Mouse (Mus musculus) forebrain, embryonic 13.5 days (tissue): ENCODE measurements around the gene Ifi47. TPM values are rescaled to one million over a fixed set of nuclear protein-coding genes. Genes with fewer than 3 reads are reported as not detected.
"Not testable (repeated sequence)": the region's sequence is repeated elsewhere in the genome, so short reads cannot be mapped to it uniquely, and the experiment has no call there.

ENCODE experiments used
- ATAC-seq: fragments of 200-750 bp; cut with Nextera tagmentation; 2 replicates; pipeline ENCODE4 v1.8.0; 2017
- H3K27ac ChIP-seq: fragments of 300-500 bp; sonication (generic); 2 replicates; pipeline ENCODE4 v1.5.1; 2015; ENCODE audit warnings: inconsistent platforms, mild to moderate bottlenecking, moderate library complexity
- H3K27me3 ChIP-seq: fragments of 300-500 bp; sonication (generic); 2 replicates; pipeline ENCODE4 v1.6.1; 2015; ENCODE audit warnings: mild to moderate bottlenecking, inconsistent platforms
- H3K36me3 ChIP-seq: fragments of 300-500 bp; sonication (generic); 2 replicates; pipeline ENCODE4 v1.6.1; 2015; ENCODE audit warnings: mild to moderate bottlenecking, inconsistent platforms; ENCODE audit not compliant: poor library complexity, severe bottlenecking
- H3K4me1 ChIP-seq: fragments of 300-500 bp; sonication (generic); 2 replicates; pipeline ENCODE4 v1.6.1; 2015; ENCODE audit warnings: inconsistent platforms
- H3K4me2 ChIP-seq: fragments of 300-500 bp; sonication (generic); 2 replicates; pipeline ENCODE4 v1.6.1; 2015; ENCODE audit warnings: inconsistent platforms, mild to moderate bottlenecking, moderate library complexity
- H3K4me3 ChIP-seq: fragments of 300-500 bp; sonication (generic); 2 replicates; pipeline ENCODE4 v1.5.1; 2015; ENCODE audit warnings: mild to moderate bottlenecking, inconsistent platforms
- H3K9ac ChIP-seq: fragments of 300-500 bp; sonication (generic); 2 replicates; pipeline ENCODE4 v1.6.1; 2015; ENCODE audit warnings: mild to moderate bottlenecking, inconsistent platforms
- H3K9me3 ChIP-seq: fragments of 300-500 bp; sonication (generic); replicated peaks from 2 replicates; pipeline ENCODE4 v1.6.1; 2016; ENCODE audit warnings: inconsistent platforms
- WGBS: fragments of 180-500 bp; shearing (Covaris S2); methylation state at CpG from one replicate; pipeline ENCODE4 v1.1.7; 2015; 5-methylcytosine and 5-hydroxymethylcytosine counted together
- polyA plus RNA-seq: library from polyadenylated mRNA; unstranded; fragments of >200 nt; fragmentation: Nextera tagmentation; extraction: Ambion mirVana; gene quantifications from 2 replicates; pipeline ENCODE4 v1.2.1, GENCODE M21; 2015

The Ifi47 gene
- polyA plus RNA-seq, result 0.27 and 0.47 TPM in 2 replicates

DNA sequence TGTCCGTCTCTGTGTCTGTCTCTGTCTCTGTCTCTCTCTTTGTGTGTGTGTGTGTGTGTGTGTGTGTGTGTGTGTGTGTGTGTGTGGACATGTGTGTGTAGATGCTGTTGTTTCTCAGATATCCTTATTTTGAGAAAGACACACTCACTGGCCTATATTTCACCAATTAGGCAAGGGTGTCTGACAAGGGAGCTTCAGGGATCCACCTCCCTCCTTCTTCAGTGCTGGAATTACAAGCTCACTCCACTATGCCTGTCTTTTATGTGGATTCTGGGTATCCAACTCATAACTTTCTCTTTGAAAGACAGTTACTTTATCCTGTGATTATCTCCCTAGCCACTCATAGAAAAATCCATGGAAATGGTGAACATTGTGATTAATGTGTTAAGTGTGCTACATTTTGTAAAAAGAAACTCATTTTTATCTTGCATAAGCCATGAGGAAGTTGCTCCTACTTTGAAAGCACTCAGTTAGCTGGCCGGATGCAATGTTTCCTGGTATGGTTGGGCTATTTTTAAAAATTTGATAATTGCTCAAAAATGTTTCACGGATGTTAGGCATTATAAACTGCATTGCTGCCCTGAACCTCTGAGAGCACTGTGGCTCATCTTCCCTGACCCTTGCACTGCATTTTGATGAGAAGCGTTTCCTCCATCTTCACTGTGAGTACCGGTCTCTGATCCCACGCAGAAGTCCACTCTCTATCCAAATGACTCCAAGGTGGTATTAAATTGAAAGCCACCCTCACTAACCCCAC, at the start of gene Ifi47:
TSS of gene Ifi47 (plus strand) at position 587 of the 757 bp plus-strand sequence.
- not testable (repeated sequence) for H3K27ac ChIP-seq, H3K36me3 ChIP-seq, H3K4me3 ChIP-seq, ATAC-seq, H3K9ac ChIP-seq, H3K4me2 ChIP-seq, H3K9me3 ChIP-seq, H3K27me3 ChIP-seq, H3K4me1 ChIP-seq
- WGBS, result 82% methylated on average over 6 of the region's 6 CpGs

DNA sequence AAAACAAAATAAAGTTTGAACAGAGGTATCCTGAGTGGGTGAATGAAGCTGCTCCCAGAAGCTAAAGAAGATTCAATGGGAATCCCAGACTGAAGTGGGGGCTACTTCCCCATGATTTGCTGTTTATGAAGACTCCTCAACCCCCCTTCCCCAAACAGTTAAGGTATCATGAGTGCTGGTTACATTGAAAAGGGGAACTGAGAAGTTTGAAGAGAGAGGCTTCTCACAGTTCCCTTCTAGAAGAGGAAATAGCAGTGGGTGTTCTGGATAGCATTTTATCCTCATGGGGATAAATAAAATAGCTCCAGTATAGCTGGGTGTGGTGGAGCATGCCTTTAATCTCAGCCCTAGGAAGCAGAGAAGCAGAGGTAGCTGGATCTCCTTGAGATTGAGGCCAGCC, 26.3 kb upstream of the Ifi47 start:
- H3K27me3 ChIP-seq, H3K4me1 ChIP-seq, H3K9ac ChIP-seq, H3K4me2 ChIP-seq, H3K9me3 ChIP-seq, H3K27ac ChIP-seq, H3K36me3 ChIP-seq, H3K4me3 ChIP-seq, ATAC-seq: not testable (repeated sequence)

DNA sequence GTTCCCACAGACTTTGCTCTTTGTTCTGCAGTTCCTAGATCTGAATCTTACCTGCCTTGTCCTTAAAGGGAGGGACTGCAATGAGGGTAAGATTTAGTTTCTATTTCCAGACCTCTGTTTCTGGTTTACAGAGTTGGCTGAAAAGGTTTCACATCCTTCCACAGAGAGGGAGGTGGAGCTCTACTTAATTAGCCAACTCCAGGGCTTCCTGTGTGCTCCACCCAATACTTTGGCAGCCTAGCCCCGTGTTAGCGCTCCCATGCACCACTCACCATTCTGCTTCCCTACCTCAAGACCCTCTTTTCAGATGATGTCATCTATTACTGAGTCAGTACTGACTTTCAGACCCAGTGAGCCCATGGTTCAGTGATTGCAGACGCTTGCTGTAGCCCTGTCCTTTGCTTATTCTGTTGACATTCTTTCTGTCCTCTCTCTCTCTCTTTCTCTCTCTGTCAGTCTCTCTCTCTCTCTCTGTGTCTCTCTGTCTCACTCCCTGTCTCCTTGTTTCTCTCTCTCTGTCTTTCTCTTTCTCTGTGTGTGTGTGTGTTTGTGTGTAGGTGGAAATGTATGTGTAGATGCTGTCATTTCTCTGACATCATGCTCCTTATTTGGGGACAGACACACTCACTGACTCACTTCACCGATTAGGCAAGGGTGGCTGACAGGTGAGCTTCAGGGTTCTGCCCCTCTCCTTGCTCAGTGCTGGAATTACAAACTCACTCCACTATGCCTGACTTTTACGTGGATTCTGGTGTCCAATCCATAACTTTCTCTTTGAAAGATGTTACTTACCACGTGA, 25.1 kb upstream of the Ifi47 start, which contains the start of gene 9930111J21Rik2:
TSS of gene 9930111J21Rik2 (minus strand) at position 150 of the 799 bp plus-strand sequence.
- not testable (repeated sequence) for H3K4me2 ChIP-seq, H3K27me3 ChIP-seq, H3K27ac ChIP-seq, H3K9ac ChIP-seq, H3K4me3 ChIP-seq, H3K4me1 ChIP-seq, H3K36me3 ChIP-seq, H3K9me3 ChIP-seq, ATAC-seq
- 100% methylated on average over 1 of the region's 6 CpGs for WGBS

DNA sequence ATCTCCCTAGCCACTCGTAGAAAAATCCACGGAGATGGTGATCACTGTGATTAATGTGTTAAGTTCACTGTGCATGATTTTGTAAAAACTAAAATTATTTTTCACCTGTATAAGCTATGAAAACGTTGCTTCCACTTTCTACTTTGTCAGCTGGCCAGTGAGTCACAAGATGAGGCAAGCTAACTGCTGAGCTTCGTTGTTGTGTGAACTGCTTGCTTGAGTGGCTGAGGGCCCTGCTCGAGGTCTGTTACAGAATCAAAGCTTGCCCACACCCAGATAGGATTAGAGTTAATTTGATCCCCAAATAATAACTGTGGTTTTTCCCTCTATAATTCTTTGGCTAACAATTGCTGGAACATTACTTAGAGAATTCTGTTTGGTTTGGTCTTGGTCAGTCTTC, 24.5 kb upstream of the Ifi47 start:
- not testable (repeated sequence) for ATAC-seq, H3K9me3 ChIP-seq, H3K36me3 ChIP-seq, H3K27ac ChIP-seq, H3K4me2 ChIP-seq, H3K9ac ChIP-seq, H3K4me3 ChIP-seq, H3K27me3 ChIP-seq, H3K4me1 ChIP-seq
- WGBS, result no CpG with 5 or more reads among the region's 5 CpGs

DNA sequence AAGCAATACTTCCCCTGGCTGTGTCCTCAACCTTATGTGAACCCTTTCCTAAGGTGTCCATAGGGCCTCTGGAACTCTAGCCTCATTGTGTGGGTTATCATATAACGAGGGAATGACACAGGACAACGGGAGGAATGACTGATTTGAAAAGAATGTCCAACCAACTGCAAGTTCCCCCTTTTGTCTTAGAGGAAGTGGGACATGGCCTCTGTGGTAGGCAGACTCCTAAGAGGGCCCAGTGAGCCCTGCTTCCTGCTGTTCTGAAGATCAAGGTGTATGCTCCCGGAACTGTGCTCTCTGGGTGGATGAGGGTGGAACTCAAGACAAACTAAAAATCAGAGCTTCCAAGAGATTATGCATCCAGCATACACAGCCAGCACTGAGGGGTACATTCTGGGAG, 16.3 kb upstream of the Ifi47 start:
- H3K9me3 ChIP-seq, H3K27me3 ChIP-seq, ATAC-seq, H3K27ac ChIP-seq, H3K9ac ChIP-seq, H3K36me3 ChIP-seq, H3K4me2 ChIP-seq, H3K4me1 ChIP-seq, H3K4me3 ChIP-seq: not testable (repeated sequence)
- WGBS, result 78% methylated on average over 2 of the region's 3 CpGs

DNA sequence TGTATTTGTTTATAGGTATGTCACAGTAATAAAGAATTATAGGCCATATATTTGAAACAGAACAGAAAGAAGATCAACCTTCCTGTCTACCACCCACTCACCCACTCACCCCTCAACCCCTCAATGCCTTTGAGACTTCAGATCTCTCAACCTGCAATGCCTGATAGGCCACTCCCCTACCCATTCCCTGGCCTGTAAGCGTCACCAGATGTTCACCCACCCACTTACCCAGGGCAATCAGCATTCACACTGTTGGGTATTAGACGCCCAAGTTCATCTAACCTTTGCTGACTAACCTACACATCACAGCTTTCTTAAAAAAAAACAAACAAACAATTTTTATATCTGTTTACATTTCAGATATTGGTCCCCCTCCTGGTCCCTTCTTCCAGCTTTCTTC, 14.5 kb upstream of the Ifi47 start:
- H3K4me3 ChIP-seq, ATAC-seq, H3K27me3 ChIP-seq, H3K27ac ChIP-seq, H3K9me3 ChIP-seq, H3K4me2 ChIP-seq, H3K9ac ChIP-seq, H3K4me1 ChIP-seq, H3K36me3 ChIP-seq: not testable (repeated sequence)
- 87% methylated on average over 2 of the region's 2 CpGs for WGBS

DNA sequence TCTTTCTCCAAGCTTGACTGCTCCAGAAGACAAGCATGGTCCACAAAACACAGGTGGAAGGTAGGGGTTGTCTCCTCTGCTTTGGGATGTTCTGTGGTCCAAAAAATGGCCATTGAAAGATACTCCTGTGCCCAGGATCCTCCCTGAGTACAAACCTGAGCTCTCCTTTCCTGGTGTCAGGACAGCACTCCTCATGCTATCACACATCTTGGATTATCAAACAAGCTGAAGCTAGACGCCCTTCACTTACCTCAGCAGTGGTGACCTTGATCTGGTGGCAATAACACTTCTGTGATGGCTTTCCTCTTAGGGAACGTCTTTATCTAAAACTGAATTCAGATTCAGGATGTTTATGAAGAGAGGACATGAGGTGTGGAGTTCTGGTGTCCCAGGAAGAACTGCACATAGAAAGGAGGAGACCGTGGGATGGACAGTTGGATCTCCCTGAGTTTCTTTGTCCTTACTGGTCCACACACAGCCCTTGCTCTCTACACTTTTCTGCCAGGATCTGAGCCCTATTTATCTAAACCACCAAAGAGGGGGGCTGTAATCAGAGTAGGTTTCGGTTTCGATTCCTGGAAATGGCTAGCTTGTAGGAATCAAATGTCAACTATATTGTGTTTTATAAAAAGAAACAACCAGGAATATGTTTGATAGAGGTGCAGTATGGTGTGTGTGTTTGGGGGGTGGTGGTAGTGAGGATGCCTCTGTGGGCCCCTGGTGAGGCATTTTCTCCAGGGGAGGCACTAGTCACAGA, 12.5 kb upstream of the Ifi47 start, which contains the start of gene Tgtp2:
TSS of gene Tgtp2 (minus strand) at position 494 of the 757 bp plus-strand sequence.
- ATAC-seq, H3K27me3 ChIP-seq, H3K4me3 ChIP-seq, H3K4me2 ChIP-seq, H3K27ac ChIP-seq, H3K36me3 ChIP-seq, H3K9me3 ChIP-seq, H3K4me1 ChIP-seq, H3K9ac ChIP-seq: not testable (repeated sequence)
- 89% methylated on average over 5 of the region's 5 CpGs for WGBS

DNA sequence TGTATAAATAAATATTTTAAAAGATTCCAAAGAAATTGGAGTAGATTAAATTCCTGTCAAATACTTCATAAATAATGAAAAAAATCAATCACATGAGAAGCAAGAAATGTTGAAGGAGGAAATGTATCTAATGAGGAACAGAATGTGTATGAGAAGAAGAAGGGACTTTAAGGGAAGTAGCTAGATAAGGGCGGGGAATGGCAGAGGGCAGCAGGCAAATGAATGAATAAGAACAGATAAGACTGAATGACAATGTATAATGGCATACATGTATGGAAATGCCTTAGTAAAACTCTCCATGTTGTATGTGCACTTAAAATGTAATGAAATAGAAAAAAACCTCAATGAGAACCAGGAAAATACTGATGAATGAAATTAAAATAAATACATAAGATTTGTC, 8.0 kb upstream of the Ifi47 start:
- no peak overlapping the region for H3K4me3 ChIP-seq
- no peak overlapping the region for H3K9ac ChIP-seq
- H3K4me2 ChIP-seq, result no peak overlapping the region
- no peaks in the 10 kb centered on the region for H3K36me3 ChIP-seq
- H3K4me1 ChIP-seq, result no peaks in the 10 kb centered on the region
- H3K27me3 ChIP-seq, result no peaks in the 10 kb centered on the region
- 86% methylated on average over 1 of the region's 1 CpGs for WGBS
- no peak for ATAC-seq
- no peak overlapping the region for H3K27ac ChIP-seq
- no peaks in the 10 kb centered on the region for H3K9me3 ChIP-seq

DNA sequence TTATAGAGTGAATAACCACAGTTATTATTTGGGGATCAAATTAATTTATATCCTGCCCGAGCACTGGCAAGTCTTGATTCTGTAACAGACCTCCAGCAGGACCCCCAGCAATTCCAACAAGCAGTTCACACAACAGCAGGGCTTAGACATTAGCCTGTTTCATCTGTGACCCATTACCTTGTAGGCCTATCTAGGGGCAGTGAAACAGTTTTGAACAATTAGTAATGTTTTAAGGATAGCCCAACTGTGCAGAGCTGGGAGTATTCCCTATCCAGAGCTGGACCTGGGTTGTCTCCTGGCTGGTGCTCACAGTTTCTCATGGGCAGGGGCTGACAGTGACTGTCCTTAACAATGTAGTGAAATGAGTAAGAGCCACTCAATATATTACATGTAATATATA, 625 bp downstream of the Ifi47 start:
- no peaks in the 10 kb centered on the region for H3K27me3 ChIP-seq
- no peak overlapping the region for H3K4me3 ChIP-seq
- no peaks in the 10 kb centered on the region for H3K9me3 ChIP-seq
- H3K36me3 ChIP-seq, result no peaks in the 10 kb centered on the region
- H3K4me1 ChIP-seq, result no peaks in the 10 kb centered on the region
- no peak for ATAC-seq
- no peak overlapping the region for H3K9ac ChIP-seq
- WGBS, result 93% methylated on average over 1 of the region's 1 CpGs
- no peak overlapping the region for H3K4me2 ChIP-seq
- H3K27ac ChIP-seq, result no peak overlapping the region

DNA sequence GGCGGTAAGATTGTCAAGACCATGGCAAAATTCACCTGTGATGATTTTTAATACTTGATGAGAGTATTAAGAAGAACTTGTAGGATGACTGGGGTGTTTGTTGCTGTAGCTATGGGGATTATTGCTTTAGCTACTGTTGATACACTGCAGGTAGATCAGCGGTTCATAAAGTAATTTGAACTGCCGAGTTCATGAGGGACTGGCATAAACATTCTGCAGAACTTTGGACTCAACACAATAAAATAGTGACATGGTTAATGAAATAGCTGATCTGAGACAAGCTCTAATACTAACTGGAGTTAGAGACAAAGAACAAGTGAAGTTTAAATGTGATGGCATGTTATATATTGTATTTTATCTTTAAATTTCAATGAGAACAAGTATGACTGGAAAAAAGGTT, 2.3 kb downstream of the Ifi47 start:
- Histone ChIP-seq H3K4me3 (no peak overlapping the region), H3K4me2 (no peak overlapping the region), H3K27me3 (no peaks in the 10 kb centered on the region), H3K4me1 (no peaks in the 10 kb centered on the region), H3K9me3 (no peaks in the 10 kb centered on the region), H3K9ac (no peak overlapping the region), H3K36me3 (no peaks in the 10 kb centered on the region), H3K27ac (no peak overlapping the region)
- WGBS, result 93% methylated on average over 3 of the region's 3 CpGs
- no peak for ATAC-seq

DNA sequence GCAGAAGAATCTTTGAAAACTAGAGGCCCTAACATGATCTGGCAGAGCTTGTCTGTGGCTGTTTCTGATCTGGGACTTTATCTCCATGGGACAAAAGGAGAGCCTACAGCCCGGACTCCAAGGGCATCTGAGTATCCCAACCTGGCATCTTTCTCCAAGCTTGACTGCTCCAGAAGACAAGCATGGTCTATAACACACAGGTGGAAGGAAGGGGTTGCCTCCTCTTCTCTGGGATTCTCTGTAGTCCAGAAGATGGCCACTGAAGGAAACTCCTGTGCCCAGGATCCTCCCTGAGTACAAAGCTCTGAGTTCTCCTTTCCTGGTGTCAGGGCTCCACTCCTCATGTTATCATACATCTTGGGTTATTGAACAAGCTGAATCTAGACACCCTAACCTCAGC, 4.2 kb downstream of the Ifi47 start:
- Histone ChIP-seq H3K4me1 (no peaks in the 10 kb centered on the region), H3K9ac (no peak overlapping the region), H3K27me3 (no peaks in the 10 kb centered on the region), H3K27ac (no peak overlapping the region), H3K4me2 (no peak overlapping the region), H3K9me3 (no peaks in the 10 kb centered on the region), H3K4me3 (no peak overlapping the region), H3K36me3 (no peaks in the 10 kb centered on the region)
- ATAC-seq, result no peak
- 65% methylated on average over 1 of the region's 1 CpGs for WGBS

DNA sequence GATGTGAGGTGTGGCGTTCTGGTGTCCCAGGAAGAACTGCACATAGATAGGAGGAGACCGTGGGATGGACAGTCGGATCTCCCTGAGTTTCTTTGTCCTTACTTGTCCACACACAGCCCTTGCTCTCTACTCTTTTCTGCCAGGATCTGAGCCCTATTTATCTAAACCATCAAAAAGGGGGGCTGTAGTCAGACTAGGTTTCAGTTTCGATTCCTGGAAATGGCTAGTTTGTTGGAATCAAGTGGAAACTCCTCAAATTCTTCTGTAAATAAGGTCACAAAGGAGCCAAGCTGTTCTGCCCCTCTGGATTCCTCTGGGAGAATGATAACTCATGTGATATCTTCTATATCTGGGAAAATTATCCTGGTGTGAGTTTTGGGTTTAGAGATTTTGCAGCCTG, 5.0 kb downstream of the Ifi47 start:
- no peak overlapping the region for H3K4me2 ChIP-seq
- no peaks in the 10 kb centered on the region for H3K36me3 ChIP-seq
- H3K9me3 ChIP-seq, result no peaks in the 10 kb centered on the region
- H3K9ac ChIP-seq, result no peak overlapping the region
- H3K27ac ChIP-seq, result no peak overlapping the region
- no peaks in the 10 kb centered on the region for H3K4me1 ChIP-seq
- WGBS, result 85% methylated on average over 4 of the region's 4 CpGs
- ATAC-seq, result no peak
- no peaks in the 10 kb centered on the region for H3K27me3 ChIP-seq
- no peak overlapping the region for H3K4me3 ChIP-seq
